Mouse (Mus musculus): ENCODE results near the gene Macf1. TPM values are rescaled to one million over a fixed set of nuclear protein-coding genes. Genes with fewer than 3 reads are reported as not detected.
"Not testable (repeated sequence)": the region's sequence is repeated elsewhere in the genome, so short reads cannot be mapped to it uniquely, and the experiment has no call there.

The Macf1 gene
- polyA plus RNA-seq, 1 experiment from 2014 or later: 108 TPM

DNA sequence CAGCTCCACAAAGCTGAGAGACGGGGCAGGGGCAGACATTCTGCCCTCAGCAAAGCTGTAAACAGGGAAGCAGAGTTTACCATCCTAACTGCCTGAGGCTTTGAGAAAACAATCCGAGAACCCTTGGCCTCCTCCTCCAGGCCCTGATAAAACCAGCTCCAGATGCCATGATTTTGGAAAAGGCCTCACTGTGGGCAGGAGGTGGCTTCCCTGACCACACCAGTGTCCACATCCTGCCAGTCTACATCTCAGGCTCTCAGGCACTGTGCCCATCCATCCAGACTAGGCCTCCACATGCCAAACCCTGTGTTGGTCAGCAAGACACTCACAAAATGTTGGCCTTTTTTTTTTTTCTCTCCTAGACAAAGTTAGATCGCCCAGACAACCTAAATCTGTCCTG is 350.0 kb downstream of the Macf1 start:
- Histone ChIP-seq H3K9ac (ENCODE audit: low read depth, low read length) (no peak overlapping the region), H3K4me2 (no peak overlapping the region), H3K4me3 (ENCODE audit: low read depth, low read length) (no peak overlapping the region), H3K27ac (ENCODE audit: low read depth, low read length) (no peak overlapping the region), H3K27me3 (ENCODE audit: control insufficient read depth, insufficient read depth, low read length) (peaks cover 8% of the 10 kb centered on the region; the same call in 1 of the 2 replicates), H3K9me3 (replicated peaks; ENCODE audit: control insufficient read depth, low read length) (no peaks in the 10 kb centered on the region), H3K4me1 (ENCODE audit: control insufficient read depth, insufficient read depth, low read length) (no peaks in the 10 kb centered on the region), H3K36me3 (ENCODE audit: control insufficient read depth, insufficient read depth, low read length) (no peaks in the 10 kb centered on the region)
- no peak for ATAC-seq (replicated peaks; ENCODE audit: insufficient number of reproducible peaks, low FRiP score, low TSS enrichment)
- WGBS (ENCODE audit: insufficient replicate concordance): 63% methylated on average over 3 of the region's 3 CpGs

DNA sequence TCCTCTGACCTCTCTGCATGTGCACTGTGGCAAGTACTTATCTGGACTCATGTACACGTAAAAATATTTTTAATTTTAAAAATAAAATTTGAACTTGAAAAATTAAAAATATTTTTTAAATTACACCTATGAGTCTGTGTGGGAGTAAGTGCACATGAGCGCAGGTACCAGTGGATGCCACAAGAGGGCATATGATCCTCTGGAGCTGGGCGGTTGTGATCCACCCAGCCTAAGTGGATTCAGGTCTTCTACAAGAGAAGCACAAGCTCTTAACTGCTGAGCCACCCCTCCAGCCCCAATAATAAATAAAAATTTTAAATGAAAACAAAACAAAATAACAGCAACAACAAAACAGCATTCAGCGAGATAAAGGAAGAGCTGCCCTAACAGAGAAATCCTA is 351.0 kb downstream of the Macf1 start:
- no peaks in the 10 kb centered on the region for H3K9me3 ChIP-seq (replicated peaks; ENCODE audit: control insufficient read depth, low read length)
- no peaks in the 10 kb centered on the region for H3K36me3 ChIP-seq (ENCODE audit: control insufficient read depth, insufficient read depth, low read length)
- H3K4me3 ChIP-seq (ENCODE audit: low read depth, low read length): no peak overlapping the region
- no peak overlapping the region for H3K27ac ChIP-seq (ENCODE audit: low read depth, low read length)
- peaks cover 8% of the 10 kb centered on the region; the same call in 1 of the 2 replicates for H3K27me3 ChIP-seq (ENCODE audit: control insufficient read depth, insufficient read depth, low read length)
- H3K4me2 ChIP-seq: no peak overlapping the region
- H3K4me1 ChIP-seq (ENCODE audit: control insufficient read depth, insufficient read depth, low read length): no peaks in the 10 kb centered on the region
- H3K9ac ChIP-seq (ENCODE audit: low read depth, low read length): no peak overlapping the region
- 93% methylated on average over 4 of the region's 4 CpGs for WGBS (ENCODE audit: insufficient replicate concordance)
- ATAC-seq (replicated peaks; ENCODE audit: insufficient number of reproducible peaks, low FRiP score, low TSS enrichment): no peak

DNA sequence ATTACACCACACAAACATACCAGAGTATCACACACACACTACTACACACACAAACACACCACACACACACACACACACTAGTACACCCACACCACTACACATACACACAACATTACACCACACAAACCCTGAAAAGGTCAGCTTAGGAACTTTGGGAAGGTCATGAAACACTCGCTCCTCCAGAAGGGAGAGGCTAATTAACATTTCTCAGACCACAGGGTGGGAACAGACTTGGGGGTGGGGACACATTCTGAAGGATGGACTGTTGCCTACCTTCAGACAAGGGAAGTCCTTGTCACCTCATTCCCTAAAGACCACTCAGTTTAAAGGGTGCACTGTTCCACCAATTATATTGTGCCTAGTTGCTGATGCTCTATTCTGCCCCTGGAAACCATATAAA is 352.2 kb downstream of the Macf1 start:
- not testable (repeated sequence) for ATAC-seq (replicated peaks; ENCODE audit: insufficient number of reproducible peaks, low FRiP score, low TSS enrichment); H3K4me3 ChIP-seq (ENCODE audit: low read depth, low read length); H3K4me1 ChIP-seq (ENCODE audit: control insufficient read depth, insufficient read depth, low read length); H3K36me3 ChIP-seq (ENCODE audit: control insufficient read depth, insufficient read depth, low read length); H3K4me2 ChIP-seq; H3K9me3 ChIP-seq (replicated peaks; ENCODE audit: control insufficient read depth, low read length); H3K27ac ChIP-seq (ENCODE audit: low read depth, low read length); H3K9ac ChIP-seq (ENCODE audit: low read depth, low read length); H3K27me3 ChIP-seq (ENCODE audit: control insufficient read depth, insufficient read depth, low read length)
- 80% methylated on average over 1 of the region's 1 CpGs for WGBS (ENCODE audit: insufficient replicate concordance)

DNA sequence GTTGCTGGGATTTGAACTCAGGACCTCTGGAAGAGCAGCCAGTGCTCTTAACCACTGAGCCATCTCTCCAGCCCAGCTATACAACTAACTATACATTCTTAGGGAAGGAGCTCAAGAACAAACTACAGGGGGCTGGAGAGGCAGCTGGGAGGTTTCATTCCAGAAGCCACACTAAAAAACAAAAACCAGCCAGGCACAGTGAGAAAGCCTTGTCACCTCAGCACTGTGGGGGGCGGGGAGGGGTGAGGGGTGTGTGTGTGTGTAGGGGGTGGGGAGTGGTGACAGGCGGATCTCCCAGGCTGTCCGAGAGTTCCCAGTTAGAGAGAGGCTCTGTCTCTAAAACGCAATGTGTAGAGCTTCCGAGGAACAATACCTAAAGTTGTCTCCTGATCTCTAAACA is 352.8 kb downstream of the Macf1 start:
- ATAC-seq (replicated peaks; ENCODE audit: insufficient number of reproducible peaks, low FRiP score, low TSS enrichment): no peak
- 62% methylated on average over 5 of the region's 5 CpGs for WGBS (ENCODE audit: insufficient replicate concordance)
- no peaks in the 10 kb centered on the region for H3K4me1 ChIP-seq (ENCODE audit: control insufficient read depth, insufficient read depth, low read length)

DNA sequence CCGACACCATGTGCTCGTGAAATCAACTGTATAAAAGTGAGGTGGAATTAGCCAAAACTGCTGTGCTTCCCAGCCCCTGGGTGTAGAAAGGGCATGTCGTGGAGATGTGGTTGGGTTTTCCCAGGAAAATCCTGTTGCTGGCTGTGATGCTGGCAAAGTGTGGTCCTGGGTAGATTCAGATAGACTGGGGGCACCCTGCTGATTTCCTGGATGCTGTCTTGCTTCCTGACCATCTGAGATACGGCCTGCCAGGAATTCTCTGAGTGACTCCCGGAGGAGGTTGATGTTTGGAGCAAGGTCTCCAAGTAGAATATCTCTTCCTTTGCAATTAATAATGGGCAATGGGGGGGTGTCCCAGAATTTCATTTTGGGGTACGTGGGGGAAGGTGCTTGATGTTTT is 355.2 kb downstream of the Macf1 start:
- no peaks in the 10 kb centered on the region for H3K27me3 ChIP-seq (ENCODE audit: control insufficient read depth, insufficient read depth, low read length)

More for the DNA sequence above, 352.8 kb downstream of the Macf1 start:
- Histone ChIP-seq H3K36me3 (ENCODE audit: control insufficient read depth, insufficient read depth, low read length) (no peaks in the 10 kb centered on the region), H3K4me3 (ENCODE audit: low read depth, low read length) (no peak overlapping the region), H3K27me3 (ENCODE audit: control insufficient read depth, insufficient read depth, low read length) (peaks cover 6% of the 10 kb centered on the region; the same call in 1 of the 2 replicates), H3K4me2 (no peak overlapping the region), H3K27ac (ENCODE audit: low read depth, low read length) (no peak overlapping the region), H3K9me3 (replicated peaks; ENCODE audit: control insufficient read depth, low read length) (no peaks in the 10 kb centered on the region), H3K9ac (ENCODE audit: low read depth, low read length) (no peak overlapping the region)

DNA sequence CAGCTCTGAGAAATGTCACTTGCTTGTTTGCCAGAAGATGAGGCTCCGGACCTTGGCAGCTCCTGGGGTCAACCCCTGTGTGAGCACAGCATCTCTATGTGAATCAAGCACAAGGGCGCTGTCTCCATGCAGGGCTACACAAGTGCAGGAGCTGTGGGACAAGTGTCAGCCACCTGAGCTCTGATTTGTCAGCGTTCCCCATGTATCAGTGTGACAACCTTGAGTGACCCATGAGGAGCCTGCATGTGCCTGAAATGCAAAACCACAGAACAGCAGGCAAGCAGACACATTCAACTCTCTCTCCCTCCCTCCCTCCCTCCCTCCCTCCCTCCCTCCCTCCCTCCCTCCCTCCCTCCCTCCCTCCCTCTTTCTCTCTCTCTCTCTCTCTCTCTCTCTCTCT is 356.5 kb downstream of the Macf1 start:
- no peaks in the 10 kb centered on the region for H3K36me3 ChIP-seq (ENCODE audit: control insufficient read depth, insufficient read depth, low read length)
- no peak overlapping the region for H3K9ac ChIP-seq (ENCODE audit: low read depth, low read length)
- H3K4me2 ChIP-seq: no peak overlapping the region
- H3K9me3 ChIP-seq (replicated peaks; ENCODE audit: control insufficient read depth, low read length): no peaks in the 10 kb centered on the region
- 48% methylated on average over 3 of the region's 3 CpGs for WGBS (ENCODE audit: insufficient replicate concordance)
- no peak overlapping the region for H3K27ac ChIP-seq (ENCODE audit: low read depth, low read length)
- H3K4me3 ChIP-seq (ENCODE audit: low read depth, low read length): no peak overlapping the region
- H3K27me3 ChIP-seq (ENCODE audit: control insufficient read depth, insufficient read depth, low read length): peaks cover 9% of the 10 kb centered on the region
- no peak for ATAC-seq (replicated peaks; ENCODE audit: insufficient number of reproducible peaks, low FRiP score, low TSS enrichment)
- H3K4me1 ChIP-seq (ENCODE audit: control insufficient read depth, insufficient read depth, low read length): peaks cover 3% of the 10 kb centered on the region; the same call in 1 of the 2 replicates

More for the DNA sequence above, 355.2 kb downstream of the Macf1 start:
- Histone ChIP-seq H3K4me2 (no peak overlapping the region), H3K9me3 (replicated peaks; ENCODE audit: control insufficient read depth, low read length) (no peaks in the 10 kb centered on the region), H3K4me3 (ENCODE audit: low read depth, low read length) (no peak overlapping the region), H3K9ac (ENCODE audit: low read depth, low read length) (no peak overlapping the region), H3K4me1 (ENCODE audit: control insufficient read depth, insufficient read depth, low read length) (peaks cover 3% of the 10 kb centered on the region; the same call in 1 of the 2 replicates), H3K27ac (ENCODE audit: low read depth, low read length) (no peak overlapping the region), H3K36me3 (ENCODE audit: control insufficient read depth, insufficient read depth, low read length) (no peaks in the 10 kb centered on the region)
- WGBS (ENCODE audit: insufficient replicate concordance): 56% methylated on average over 6 of the region's 6 CpGs
- ATAC-seq (replicated peaks; ENCODE audit: insufficient number of reproducible peaks, low FRiP score, low TSS enrichment): no peak

DNA sequence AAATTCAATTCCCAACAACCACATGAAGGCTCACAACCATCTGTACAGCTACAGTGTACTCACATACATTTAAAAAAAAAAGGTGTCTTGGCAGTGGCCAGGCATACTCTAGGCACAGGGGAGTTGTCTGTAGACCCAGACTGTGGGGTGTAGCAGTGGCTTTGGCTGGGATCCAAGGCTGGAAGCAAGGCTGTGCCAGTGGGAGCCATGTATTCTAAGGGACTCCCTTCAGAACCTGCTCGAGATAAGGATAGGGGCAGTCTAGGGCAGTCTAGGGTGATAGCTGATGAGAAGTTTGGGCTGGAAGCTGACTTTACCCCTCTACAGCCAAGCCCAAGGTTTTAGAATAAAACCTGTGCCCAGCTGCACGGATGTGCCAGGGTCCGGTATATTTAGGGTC is 358.1 kb downstream of the Macf1 start:
- Histone ChIP-seq H3K4me1 (ENCODE audit: control insufficient read depth, insufficient read depth, low read length) (peaks cover 3% of the 10 kb centered on the region; the same call in 1 of the 2 replicates), H3K27ac (ENCODE audit: low read depth, low read length) (no peak overlapping the region), H3K9ac (ENCODE audit: low read depth, low read length) (no peak overlapping the region), H3K4me2 (no peak overlapping the region), H3K27me3 (ENCODE audit: control insufficient read depth, insufficient read depth, low read length) (peaks cover 17% of the 10 kb centered on the region), H3K36me3 (ENCODE audit: control insufficient read depth, insufficient read depth, low read length) (no peaks in the 10 kb centered on the region), H3K9me3 (replicated peaks; ENCODE audit: control insufficient read depth, low read length) (no peaks in the 10 kb centered on the region), H3K4me3 (ENCODE audit: low read depth, low read length) (no peak overlapping the region)
- no peak; the same call in 1 of the 2 replicates for ATAC-seq (replicated peaks; ENCODE audit: insufficient number of reproducible peaks, low FRiP score, low TSS enrichment)
- WGBS (ENCODE audit: insufficient replicate concordance): 72% methylated on average over 3 of the region's 3 CpGs

DNA sequence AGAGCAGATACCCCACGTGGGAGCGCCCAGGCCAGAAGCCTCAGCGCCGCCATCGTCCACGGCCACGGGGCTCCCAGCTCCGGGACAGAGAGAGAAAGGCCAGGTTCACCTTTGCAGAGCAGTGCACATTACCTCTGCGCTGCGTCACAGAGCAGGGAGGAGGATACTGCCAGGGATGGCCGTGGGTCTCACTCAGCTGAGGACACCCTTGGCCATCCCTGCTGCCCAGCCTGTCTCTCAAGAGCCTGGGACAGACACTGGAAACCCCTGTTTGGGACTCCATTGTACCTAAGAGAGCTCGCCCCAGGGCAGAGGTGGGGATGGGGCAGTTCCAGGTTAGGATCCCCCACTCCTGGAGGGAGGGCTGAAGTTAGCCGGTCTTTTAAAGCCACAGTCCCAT is 360.6 kb downstream of the Macf1 start, which contains the start of gene Oxct2a:
Gene Oxct2a, minus strand, starts transcription at position 101 of the 400 bp plus-strand sequence.
- 12% methylated on average over 13 of the region's 13 CpGs for WGBS (ENCODE audit: insufficient replicate concordance)
- no peak for ATAC-seq (replicated peaks; ENCODE audit: insufficient number of reproducible peaks, low FRiP score, low TSS enrichment)
- H3K36me3 ChIP-seq (ENCODE audit: control insufficient read depth, insufficient read depth, low read length): no peaks in the 10 kb centered on the region

DNA sequence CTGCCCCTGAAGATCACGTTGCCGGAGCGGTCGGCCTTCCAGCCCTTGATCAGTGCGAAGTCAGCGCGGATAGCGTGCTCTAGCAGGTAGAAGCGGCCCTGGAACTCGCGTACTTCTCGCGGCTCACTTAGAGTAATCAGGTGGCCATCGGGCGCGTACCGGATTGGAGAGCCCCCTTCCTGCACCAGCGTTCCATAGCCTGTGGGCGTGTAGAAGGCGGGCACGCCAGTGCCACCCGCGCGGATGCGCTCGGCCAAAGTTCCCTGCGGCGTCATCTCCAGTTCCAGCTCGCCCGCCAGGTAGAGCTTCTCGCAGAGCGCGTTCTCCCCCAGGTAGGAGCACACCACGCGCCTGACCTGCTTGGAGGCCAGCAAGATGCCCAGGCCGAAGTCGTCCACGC is 361.2 kb downstream of the Macf1 start:
- Histone ChIP-seq H3K4me2 (peak overlapping the region; percentile 54), H3K4me3 (ENCODE audit: low read depth, low read length) (peak overlapping the region; percentile 23), H3K27me3 (ENCODE audit: control insufficient read depth, insufficient read depth, low read length) (peaks cover 17% of the 10 kb centered on the region)
- H3K9me3 ChIP-seq (replicated peaks; ENCODE audit: control insufficient read depth, low read length); H3K4me1 ChIP-seq (ENCODE audit: control insufficient read depth, insufficient read depth, low read length); H3K27ac ChIP-seq (ENCODE audit: low read depth, low read length); ATAC-seq (replicated peaks; ENCODE audit: insufficient number of reproducible peaks, low FRiP score, low TSS enrichment); H3K36me3 ChIP-seq (ENCODE audit: control insufficient read depth, insufficient read depth, low read length); H3K9ac ChIP-seq (ENCODE audit: low read depth, low read length): not testable (repeated sequence)
- WGBS (ENCODE audit: insufficient replicate concordance): 9% methylated on average over 27 of the region's 38 CpGs

More for the DNA sequence above, 360.6 kb downstream of the Macf1 start, which contains the start of gene Oxct2a:
- no peak within 1 kb of the TSS for H3K9ac ChIP-seq (ENCODE audit: low read depth, low read length)
- H3K4me1 ChIP-seq (ENCODE audit: control insufficient read depth, insufficient read depth, low read length): peaks cover 3% of the 10 kb centered on the region; the same call in 1 of the 2 replicates
- H3K4me2 ChIP-seq: peak within 1 kb of the TSS; percentile 54
- H3K27me3 ChIP-seq (ENCODE audit: control insufficient read depth, insufficient read depth, low read length): peaks cover 17% of the 10 kb centered on the region
- H3K9me3 ChIP-seq (replicated peaks; ENCODE audit: control insufficient read depth, low read length): no peaks in the 10 kb centered on the region
- no peak within 1 kb of the TSS for H3K27ac ChIP-seq (ENCODE audit: low read depth, low read length)
- H3K4me3 ChIP-seq (ENCODE audit: low read depth, low read length): peak within 1 kb of the TSS; percentile 23

All from heart, embryonic 11.5 days (tissue).